Mouse (Mus musculus): ENCODE measurements around the gene Cth. TPM values are rescaled to one million over a fixed set of nuclear protein-coding genes. Genes with fewer than 3 reads are reported as not detected.

Cth gene
- polyA plus RNA-seq, 1 experiment from 2014 or later = 58.1 TPM

- ATAC-seq = peak; percentile 66
- H3K9me3 ChIP-seq = no peaks in the 10 kb centered on the region
- H3K4me2 ChIP-seq (replicated peaks) = no peak overlapping the region
- H3K4me1 ChIP-seq (replicated peaks) = no peaks in the 10 kb centered on the region
- no peak overlapping the region for H3K27ac ChIP-seq
- H3K4me3 ChIP-seq (replicated peaks) = no peak overlapping the region
- H3K9ac ChIP-seq = no peak overlapping the region
- 67% methylated on average over 2 of the region's 2 CpGs for WGBS
- H3K36me3 ChIP-seq = no peaks in the 10 kb centered on the region
- H3K27me3 ChIP-seq (replicated peaks) = no peaks in the 10 kb centered on the region
These were observed 59.0 kb downstream of the Cth start for GRCm38 (mm10) chr3:157865848-157866247.

- no peak overlapping the region for H3K4me2 ChIP-seq (replicated peaks)
- H3K27me3 ChIP-seq (replicated peaks) = no peaks in the 10 kb centered on the region
- ATAC-seq = no peak
- H3K4me1 ChIP-seq (replicated peaks) = no peaks in the 10 kb centered on the region
- no peak overlapping the region for H3K9ac ChIP-seq
- H3K36me3 ChIP-seq = no peaks in the 10 kb centered on the region
- H3K27ac ChIP-seq = no peak overlapping the region
- H3K9me3 ChIP-seq = no peaks in the 10 kb centered on the region
- no peak overlapping the region for H3K4me3 ChIP-seq (replicated peaks)
- 74% methylated on average over 6 of the region's 6 CpGs for WGBS
These were observed 59.4 kb downstream of the Cth start for GRCm38 (mm10) chr3:157865431-157865830.

DNA sequence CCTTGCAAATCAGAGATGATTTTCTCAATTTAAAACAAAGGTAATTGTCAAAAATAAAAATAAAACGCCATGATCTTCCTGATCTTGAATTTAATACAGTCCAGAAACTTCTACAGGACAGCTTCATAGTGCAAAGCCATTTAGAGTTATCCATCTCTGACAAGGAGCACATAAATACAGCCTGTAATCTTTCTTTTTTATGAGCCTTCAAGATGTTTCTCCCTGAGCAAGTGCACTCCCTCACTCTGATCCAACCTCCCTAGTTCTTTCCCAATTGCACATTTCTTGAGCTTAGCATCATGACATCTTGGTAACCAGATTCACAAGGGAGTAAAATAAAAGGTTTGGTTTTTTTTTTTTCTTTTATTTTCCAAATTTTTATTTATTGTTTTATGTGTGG, 72.1 kb downstream of the Cth start:
- no peak overlapping the region for H3K4me2 ChIP-seq (replicated peaks)
- no peaks in the 10 kb centered on the region for H3K27me3 ChIP-seq (replicated peaks)
- no peak overlapping the region for H3K27ac ChIP-seq
- no peak overlapping the region for H3K9ac ChIP-seq
- 38% methylated on average over 1 of the region's 1 CpGs for WGBS
- no peaks in the 10 kb centered on the region for H3K36me3 ChIP-seq
- no peaks in the 10 kb centered on the region for H3K9me3 ChIP-seq
- no peak overlapping the region for H3K4me3 ChIP-seq (replicated peaks)
- no peaks in the 10 kb centered on the region for H3K4me1 ChIP-seq (replicated peaks)
- no peak for ATAC-seq

DNA sequence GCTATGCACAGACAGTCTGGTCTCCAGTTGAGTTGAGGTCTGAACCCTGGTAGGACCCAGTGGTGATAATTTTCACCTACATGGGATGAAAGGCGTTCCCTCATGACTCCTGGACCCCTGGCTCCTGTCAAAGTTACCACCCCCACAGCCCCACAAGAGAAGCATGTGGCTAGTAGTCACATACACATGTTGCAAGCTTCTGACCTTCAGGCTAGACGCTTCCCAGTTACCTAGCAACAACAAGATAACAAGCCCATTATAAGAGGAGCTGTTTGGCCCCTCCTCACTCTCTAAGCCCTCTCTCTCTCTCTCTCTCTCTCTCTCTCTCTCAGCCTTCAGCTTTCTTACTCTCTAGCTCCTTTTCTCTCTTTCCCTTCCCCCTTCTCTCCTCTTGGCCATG, 76.4 kb downstream of the Cth start:
- H3K4me3 ChIP-seq (replicated peaks) = no peak overlapping the region
- no peak overlapping the region for H3K27ac ChIP-seq
- no peak overlapping the region for H3K9ac ChIP-seq
- no peaks in the 10 kb centered on the region for H3K9me3 ChIP-seq
- ATAC-seq = peak; percentile 69
- H3K4me2 ChIP-seq (replicated peaks) = no peak overlapping the region
- no peaks in the 10 kb centered on the region for H3K27me3 ChIP-seq (replicated peaks)
- WGBS = 34% methylated on average over 2 of the region's 2 CpGs
- no peaks in the 10 kb centered on the region for H3K36me3 ChIP-seq
- H3K4me1 ChIP-seq (replicated peaks) = no peaks in the 10 kb centered on the region

DNA sequence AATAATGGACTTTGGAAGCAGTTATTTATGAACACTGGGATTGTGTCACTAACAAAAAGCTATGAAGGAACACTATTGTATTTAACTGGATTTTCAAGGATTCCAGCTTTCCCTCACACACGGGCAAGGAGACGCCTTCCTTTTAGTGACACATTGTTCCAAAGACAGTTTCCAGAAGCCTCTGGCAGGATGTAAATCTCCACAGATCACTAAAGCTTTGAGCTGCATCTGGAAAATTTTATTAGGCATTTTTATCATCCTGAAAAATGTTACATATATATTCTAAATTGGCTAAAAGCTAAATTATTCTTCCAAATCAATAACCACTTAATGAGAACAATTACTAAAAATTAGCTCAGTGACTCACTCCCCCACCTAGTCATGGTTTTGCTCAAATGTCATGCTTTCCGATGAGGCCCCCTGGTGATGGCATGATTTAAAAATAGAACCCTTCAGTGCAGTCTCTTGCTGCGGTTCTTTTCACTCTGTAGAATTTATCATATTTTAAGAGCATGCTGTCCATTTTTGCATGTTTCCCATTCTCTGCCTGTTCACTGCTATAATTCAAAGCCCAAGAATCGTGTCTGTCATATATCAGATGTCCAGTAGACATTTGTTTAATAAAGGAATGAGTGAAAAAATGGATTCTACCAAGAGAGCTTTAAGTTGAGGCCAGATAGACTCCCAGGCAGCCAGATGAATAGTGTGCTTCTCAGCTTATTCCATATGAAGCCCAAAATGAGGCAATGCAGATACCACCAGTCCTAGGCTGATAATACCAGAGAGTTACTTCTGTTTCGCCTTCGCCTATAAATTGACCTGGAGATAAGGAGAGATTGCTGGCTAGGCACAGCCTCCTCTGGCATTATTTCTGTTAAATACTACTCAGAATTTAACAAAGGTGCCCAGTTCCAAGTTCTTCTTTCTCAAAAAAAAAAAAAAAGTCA, 77.3 kb downstream of the Cth start:
- WGBS = 32% methylated on average over 7 of the region's 7 CpGs
- Histone ChIP-seq H3K4me2 (replicated peaks) (no peak overlapping the region), H3K27ac (no peak overlapping the region), H3K9me3 (no peaks in the 10 kb centered on the region), H3K36me3 (no peaks in the 10 kb centered on the region), H3K9ac (no peak overlapping the region), H3K4me3 (replicated peaks) (no peak overlapping the region), H3K27me3 (replicated peaks) (no peaks in the 10 kb centered on the region), H3K4me1 (replicated peaks) (no peaks in the 10 kb centered on the region)
- peak; percentile 83 for ATAC-seq

Other genes with a start within 250 kb of the Cth start
- 21.1 and 21.2 TPM in 2 replicates for gene Ankrd13c, start 22.2 kb upstream of the Cth start, polyA plus RNA-seq (2015; fragmentation: Nextera tagmentation; extraction: Ambion mirVana)
- 202 and 238 TPM in 2 replicates for gene Srsf11, start 111.6 kb upstream of the Cth start, polyA plus RNA-seq (2015; fragmentation: Nextera tagmentation; extraction: Ambion mirVana)
- gene Lrrc40, start 111.6 kb upstream of the Cth start, polyA plus RNA-seq (2015; fragmentation: Nextera tagmentation; extraction: Ambion mirVana) = 45.3 and 56.3 TPM in 2 replicates